Mouse (Mus musculus) heart, adult 2 months (tissue): ENCODE measurements at regions not wholly inside any gene's neighbourhood (a gene's known extent, or its start where the extent isn't known, plus 50 kb on each side); places are given as distances from the start of the nearest gene placed in this dataset.

Experiments
- CTCF ChIP-seq: fragments of 200-600 bp; IDR thresholded peaks from 2 replicates; pipeline ENCODE4 v1.8.1; 2022; ENCODE audit warnings: antibody characterized with exemption, mild to moderate bottlenecking, moderate library complexity
- EP300 ChIP-seq: fragments of 200-500 bp; IDR thresholded peaks from 2 replicates; pipeline ENCODE4 v1.6.1; 2011; ENCODE audit warnings: low read depth, low read length, control low read depth; ENCODE audit not compliant: insufficient read depth
- POLR2A ChIP-seq: fragments of 200-500 bp; IDR thresholded peaks from 2 replicates; pipeline ENCODE4 v1.6.1; 2011; ENCODE audit warnings: mild to moderate bottlenecking, low read depth, low read length, control low read depth; ENCODE audit not compliant: insufficient read depth

- TF ChIP-seq CTCF (no peak), POLR2A (no peak), EP300 (no peak)
These were observed 549.0 kb upstream of the Arrdc3 start for GRCm38 (mm10) chr13:80334073-80334704.
